Mouse (Mus musculus) small intestine, adult 2 months (tissue): Measurements from ENCODE around the gene Sdad1.

Experiments used
- CTCF ChIP-seq: fragments of 200-500 bp; IDR thresholded peaks from 2 replicates; pipeline ENCODE4 v1.5.1; 2012; ENCODE audit warnings: low read depth, mild to moderate bottlenecking, control low read depth, inconsistent platforms, low read length, moderate library complexity, mixed read lengths; ENCODE audit not compliant: insufficient replicate concordance, insufficient read length; ENCODE audit errors: extremely low read depth
- POLR2A ChIP-seq: fragments of 200-500 bp; IDR thresholded peaks from 2 replicates; pipeline ENCODE4 v1.6.1; 2012; ENCODE audit warnings: low read depth, mild to moderate bottlenecking, control low read depth, inconsistent platforms, low read length, moderate library complexity

GRCm38 (mm10) chr5:92291652-92292414 is 18.4 kb downstream of the Sdad1 start:
- TF ChIP-seq CTCF (no peak), POLR2A (no peak)
